Mouse (Mus musculus): ENCODE results near the gene Psg17.
"Not testable (repeated sequence)": the region's sequence is repeated elsewhere in the genome, so short reads cannot be mapped to it uniquely, and the experiment has no call there.

The Psg17 gene

GRCm38 (mm10) chr7:18821507-18821906 lies at the start of gene Psg17:
Gene Psg17 (minus strand): TSS chr7:18821607.
- DNase-seq (ENCODE audit: low read depth in 2 of 2, low spot score in 2 of 2), result no peak

- DNase-seq (ENCODE audit: low read depth in 2 of 2, low spot score in 2 of 2), result not testable (repeated sequence)
These were observed 49.6 kb upstream of the Psg17 start, which contains the start of gene Pglyrp1 for GRCm38 (mm10) chr7:18871031-18871430. Gene Pglyrp1 (plus strand): TSS chr7:18871331.

GRCm38 (mm10) chr7:18868491-18868890 lies 47.1 kb upstream of the Psg17 start:
- DNase-seq (ENCODE audit: low read depth in 2 of 2, low spot score in 2 of 2), result no peak

- DNase-seq (ENCODE audit: low read depth in 2 of 2, low spot score in 2 of 2), result no peak
These were observed 41.4 kb upstream of the Psg17 start for GRCm38 (mm10) chr7:18862801-18863200.

GRCm38 (mm10) chr7:18858310-18858916 lies 37.0 kb upstream of the Psg17 start:
- DNase-seq (ENCODE audit: low read depth in 2 of 2, low spot score in 2 of 2), result no peak

GRCm38 (mm10) chr7:18848395-18848794 lies 27.0 kb upstream of the Psg17 start:
- DNase-seq (ENCODE audit: low read depth in 2 of 2, low spot score in 2 of 2), result no peak

- DNase-seq (ENCODE audit: low read depth in 2 of 2, low spot score in 2 of 2), result no peak
These were observed 23.4 kb upstream of the Psg17 start for GRCm38 (mm10) chr7:18844811-18845210.

- no peak for DNase-seq (ENCODE audit: low read depth in 2 of 2, low spot score in 2 of 2)
These were observed 19.8 kb upstream of the Psg17 start for GRCm38 (mm10) chr7:18841174-18841567.

- DNase-seq (ENCODE audit: low read depth in 2 of 2, low spot score in 2 of 2), result peak in 1 of 2 experiments; percentile 28
These were observed 19.2 kb upstream of the Psg17 start for GRCm38 (mm10) chr7:18840386-18841173.

GRCm38 (mm10) chr7:18839865-18840264 lies 18.5 kb upstream of the Psg17 start, which contains the start of gene Mill2:
Gene Mill2 (plus strand): TSS chr7:18839966.
- DNase-seq (ENCODE audit: low read depth in 2 of 2, low spot score in 2 of 2), result no peak

- DNase-seq (ENCODE audit: low read depth in 2 of 2, low spot score in 2 of 2), result no peak
These were observed 10.9 kb upstream of the Psg17 start for GRCm38 (mm10) chr7:18832298-18832697.

- no peak for DNase-seq (ENCODE audit: low read depth in 2 of 2, low spot score in 2 of 2)
These were observed 8.1 kb upstream of the Psg17 start for GRCm38 (mm10) chr7:18829545-18829944.

GRCm38 (mm10) chr7:18828592-18828991 lies 7.2 kb upstream of the Psg17 start:
- no peak for DNase-seq (ENCODE audit: low read depth in 2 of 2, low spot score in 2 of 2)

- DNase-seq (ENCODE audit: low read depth in 2 of 2, low spot score in 2 of 2), result no peak
These were observed 6.6 kb upstream of the Psg17 start for GRCm38 (mm10) chr7:18827792-18828546.

GRCm38 (mm10) chr7:18818301-18818700 lies 3.1 kb downstream of the Psg17 start:
- no peak for DNase-seq (ENCODE audit: low read depth in 2 of 2, low spot score in 2 of 2)

- DNase-seq (ENCODE audit: low read depth in 2 of 2, low spot score in 2 of 2), result no peak
These were observed 17.9 kb downstream of the Psg17 start for GRCm38 (mm10) chr7:18803526-18803925.

- DNase-seq (ENCODE audit: low read depth in 2 of 2, low spot score in 2 of 2), result no peak
These were observed 22.3 kb downstream of the Psg17 start for GRCm38 (mm10) chr7:18799129-18799528.

- DNase-seq (ENCODE audit: low read depth in 2 of 2, low spot score in 2 of 2), result no peak
These were observed 23.0 kb downstream of the Psg17 start, which contains the start of gene Psg19 for GRCm38 (mm10) chr7:18798420-18798819. Gene Psg19 (minus strand): TSS chr7:18798520.

- not testable (repeated sequence) for DNase-seq (ENCODE audit: low read depth in 2 of 2, low spot score in 2 of 2)
These were observed 30.7 kb downstream of the Psg17 start for GRCm38 (mm10) chr7:18790671-18791070.

GRCm38 (mm10) chr7:18781301-18781700 lies 40.1 kb downstream of the Psg17 start:
- DNase-seq (ENCODE audit: low read depth in 2 of 2, low spot score in 2 of 2), result not testable (repeated sequence)

- DNase-seq (ENCODE audit: low read depth in 2 of 2, low spot score in 2 of 2), result no peak
These were observed 42.0 kb downstream of the Psg17 start for GRCm38 (mm10) chr7:18779337-18779781.
